Mouse (Mus musculus): Measurements from ENCODE around the gene Podnl1.

DNA sequence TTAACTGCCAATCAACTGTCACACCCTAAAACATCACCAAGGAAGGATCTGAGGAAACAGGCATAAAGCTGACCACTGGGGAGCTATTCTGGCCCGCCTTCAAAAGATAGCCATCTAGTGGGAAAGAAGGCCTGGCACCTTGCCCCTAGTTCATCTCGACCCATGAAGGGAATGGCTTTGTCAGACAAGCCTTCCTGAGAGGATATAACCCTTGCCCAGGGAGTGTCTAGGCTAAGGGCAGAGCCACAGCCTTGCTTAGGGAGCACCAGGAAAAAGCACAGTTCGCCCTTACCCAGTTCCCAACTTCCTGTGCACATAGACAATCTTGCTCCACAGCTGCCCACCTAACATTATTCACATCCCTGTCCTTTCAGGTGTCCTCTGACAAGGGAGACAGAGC is 22.2 kb upstream of the Podnl1 start:
- TF ChIP-seq POLR2A (IDR thresholded peaks at IDR 0.05; ENCODE audit: insufficient read depth, low read depth, low read length) (no peak), CTCF (IDR thresholded peaks at IDR 0.05; ENCODE audit: insufficient read depth, low read depth, low read length) (no peak)

Data from olfactory bulb, adult 2 months (tissue).